Mouse (Mus musculus): Measurements from ENCODE around the gene Arsg.

- TF ChIP-seq CTCF (IDR thresholded peaks at IDR 0.05; ENCODE audit: borderline replicate concordance, extremely low read depth, insufficient read depth, insufficient read length) = no peak
- no peak for TF ChIP-seq POLR2A (IDR thresholded peaks at IDR 0.05; ENCODE audit: borderline replicate concordance, extremely low read depth, insufficient read depth, insufficient read length, poor library complexity, severe bottlenecking)
These were observed 110.8 kb downstream of the Arsg start for GRCm38 (mm10) chr11:109583986-109584385.
